Mouse (Mus musculus) lung, embryonic 16.5 days (tissue): ENCODE measurements around the gene Tbl1x. TPM values are rescaled to one million over a fixed set of nuclear protein-coding genes. Genes with fewer than 3 reads are reported as not detected.

Experiments used
- ATAC-seq: fragments of 200-750 bp; cut with Nextera tagmentation; 2 replicates; pipeline ENCODE4 v1.8.0; 2017; ENCODE audit warnings: low read depth, mild to moderate bottlenecking, moderate library complexity
- H3K27ac ChIP-seq: fragments of 300-500 bp; sonication (generic); 2 replicates; pipeline ENCODE4 v1.5.1; 2014; ENCODE audit warnings: mild to moderate bottlenecking, control low read depth, low read length
- H3K27me3 ChIP-seq: fragments of 300-500 bp; sonication (generic); 2 replicates; pipeline ENCODE4 v1.6.1; 2014; ENCODE audit warnings: low read depth, low read length, mixed read lengths; ENCODE audit not compliant: control insufficient read depth, insufficient read depth
- H3K36me3 ChIP-seq: fragments of 300-500 bp; sonication (generic); 2 replicates; pipeline ENCODE4 v1.6.1; 2014; ENCODE audit warnings: low read length; ENCODE audit not compliant: control insufficient read depth, insufficient read depth
- H3K4me1 ChIP-seq: fragments of 300-500 bp; sonication (generic); replicated peaks from 2 replicates; pipeline ENCODE4 v1.6.1; 2014; ENCODE audit warnings: low read length, mixed read lengths; ENCODE audit not compliant: control insufficient read depth, insufficient read depth
- H3K4me2 ChIP-seq: fragments of 300-500 bp; sonication (generic); 2 replicates; pipeline ENCODE4 v1.6.1; 2014; ENCODE audit warnings: low read depth, low read length, control low read depth
- H3K4me3 ChIP-seq: fragments of 300-500 bp; sonication (generic); 2 replicates; pipeline ENCODE4 v1.5.1; 2014; ENCODE audit warnings: mild to moderate bottlenecking, low read length, control low read depth
- H3K9ac ChIP-seq: fragments of 300-500 bp; sonication (generic); 2 replicates; pipeline ENCODE4 v1.6.1; 2014; ENCODE audit warnings: low read length, control low read depth
- H3K9me3 ChIP-seq: fragments of 300-500 bp; sonication (generic); 2 replicates; pipeline ENCODE4 v1.6.1; 2016; ENCODE audit warnings: low read length; ENCODE audit not compliant: control insufficient read depth
- WGBS: fragments of 180-500 bp; shearing (Covaris S2); extraction: QIAGEN DNeasy Blood & Tissue Kit; methylation state at CpG from one replicate; pipeline ENCODE4 v1.1.7; 2014; 5-methylcytosine and 5-hydroxymethylcytosine counted together
- polyA plus RNA-seq: library from polyadenylated mRNA; unstranded; fragments of >200 nt; fragmentation: Nextera tagmentation; extraction: Ambion mirVana; gene quantifications from 2 replicates; pipeline ENCODE4 v1.2.1, GENCODE M21; 2015

Tbl1x gene
- polyA plus RNA-seq, 1 experiment from 2014 or later, result 68.0 TPM

DNA sequence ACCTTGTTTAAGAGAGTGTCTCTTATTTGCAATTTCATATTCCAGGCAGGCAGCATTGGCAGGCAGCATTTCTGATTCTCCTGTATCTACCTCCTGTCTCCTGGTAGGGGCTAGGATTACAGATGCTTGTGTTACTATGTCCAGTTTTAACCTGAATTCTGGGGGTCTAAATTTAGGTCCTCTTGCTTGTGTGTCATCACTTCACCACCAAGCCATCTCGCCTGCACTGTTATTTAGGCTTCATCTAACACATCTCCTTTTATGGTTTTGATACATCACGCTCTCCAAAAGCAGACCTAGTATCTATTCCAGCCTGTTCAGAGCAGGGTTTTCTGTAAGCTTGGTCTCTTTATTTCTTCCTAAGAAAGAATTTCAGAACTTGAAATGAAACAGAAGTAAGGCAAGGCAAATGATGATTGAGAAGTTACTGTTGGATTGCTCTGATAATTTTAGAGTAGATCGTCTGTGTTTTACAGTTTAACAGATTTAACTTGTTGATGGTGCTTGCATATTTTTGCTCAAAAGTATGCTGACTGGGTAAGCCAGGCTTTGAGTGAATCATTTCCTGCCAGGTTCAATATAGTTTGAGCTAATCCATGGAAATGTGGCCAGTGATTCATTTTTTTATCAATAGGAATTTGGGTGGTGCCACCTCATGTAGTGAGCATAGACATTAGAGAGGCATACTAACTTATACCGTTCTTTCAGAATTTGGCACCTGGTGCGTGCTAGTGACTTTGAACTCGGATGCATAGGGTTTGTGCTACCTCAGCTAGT lies 106.7 kb downstream of the Tbl1x start:
- Histone ChIP-seq H3K9ac (no peak overlapping the region), H3K27me3 (no peaks in the 10 kb centered on the region)
- 75% methylated on average over 6 of the region's 6 CpGs for WGBS

DNA sequence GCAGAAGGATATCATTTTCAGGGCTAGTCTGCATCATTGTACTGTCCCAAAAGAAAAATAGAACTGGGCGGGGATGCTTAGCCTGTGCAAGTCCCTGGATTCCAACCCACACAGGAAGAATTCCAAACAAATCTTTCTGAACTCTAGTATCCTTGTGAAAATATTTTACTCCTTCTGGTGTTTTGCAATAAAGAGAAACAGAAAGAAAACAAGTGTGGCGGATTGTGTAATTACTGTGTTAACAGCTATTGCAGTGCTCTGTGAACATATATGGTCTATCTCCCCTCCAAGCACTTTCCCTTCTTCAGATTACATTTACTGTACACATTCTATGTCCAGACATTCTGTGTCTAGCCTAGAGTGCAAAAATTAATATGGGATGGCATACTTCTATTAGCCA lies 119.6 kb downstream of the Tbl1x start:
- no peaks in the 10 kb centered on the region for H3K27me3 ChIP-seq
- WGBS, result 77% methylated on average over 2 of the region's 2 CpGs
- ATAC-seq, result no peak

More for the DNA sequence above, 106.7 kb downstream of the Tbl1x start:
- H3K36me3 ChIP-seq, result no peaks in the 10 kb centered on the region
- H3K4me2 ChIP-seq, result no peak overlapping the region
- no peaks in the 10 kb centered on the region for H3K9me3 ChIP-seq
- H3K4me3 ChIP-seq, result no peak overlapping the region
- ATAC-seq, result no peak
- H3K4me1 ChIP-seq, result peaks cover 6% of the 10 kb centered on the region; the same call in 1 of the 2 replicates
- no peak overlapping the region for H3K27ac ChIP-seq

DNA sequence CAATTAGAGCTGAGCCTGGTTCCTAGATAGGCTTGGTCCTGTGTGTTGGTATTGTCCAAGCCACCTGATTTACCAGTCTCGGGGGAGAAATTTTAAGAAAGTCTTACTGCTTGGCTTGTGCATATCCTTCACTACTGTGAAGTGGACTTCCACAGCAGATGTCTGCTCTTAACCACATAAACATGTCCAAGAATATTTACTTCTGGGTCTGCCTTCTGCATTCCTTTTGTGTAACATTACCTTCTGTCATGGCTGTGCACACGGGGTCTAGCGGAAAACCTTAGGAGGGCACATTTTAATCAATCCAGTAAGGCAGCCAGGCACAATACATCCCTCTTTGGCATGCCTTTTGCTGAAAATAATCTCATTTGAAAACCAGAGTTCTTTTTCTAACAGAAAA lies 125.7 kb downstream of the Tbl1x start:
- Histone ChIP-seq H3K4me2 (no peak overlapping the region), H3K9ac (no peak overlapping the region), H3K9me3 (no peaks in the 10 kb centered on the region), H3K36me3 (no peaks in the 10 kb centered on the region), H3K27ac (no peak overlapping the region), H3K27me3 (no peaks in the 10 kb centered on the region), H3K4me3 (no peak overlapping the region), H3K4me1 (no peaks in the 10 kb centered on the region)
- WGBS, result 46% methylated on average over 3 of the region's 3 CpGs
- no peak for ATAC-seq

More for the DNA sequence above, 119.6 kb downstream of the Tbl1x start:
- Histone ChIP-seq H3K4me3 (no peak overlapping the region), H3K4me1 (no peaks in the 10 kb centered on the region), H3K27ac (no peak overlapping the region), H3K9me3 (no peaks in the 10 kb centered on the region), H3K36me3 (no peaks in the 10 kb centered on the region), H3K9ac (no peak overlapping the region), H3K4me2 (no peak overlapping the region)

DNA sequence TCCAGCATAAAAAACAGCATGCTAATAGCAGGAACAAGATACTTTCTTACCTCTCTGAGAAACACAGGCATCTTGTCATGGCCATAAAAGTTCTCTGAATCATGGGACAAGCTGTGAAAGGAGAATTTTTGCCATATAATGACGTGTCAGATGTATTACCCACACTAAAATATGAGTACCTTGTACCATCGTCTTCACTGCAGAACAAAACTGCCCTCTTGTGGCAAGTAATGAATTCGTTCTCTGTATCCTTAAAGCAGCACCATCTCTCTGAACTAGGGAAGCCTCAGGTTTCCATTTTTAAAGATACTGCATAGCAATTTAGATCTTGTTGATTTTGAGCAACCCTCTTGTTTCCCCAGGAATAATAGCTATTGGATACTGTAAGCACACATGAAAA lies 127.3 kb downstream of the Tbl1x start:
- 13% methylated on average over 3 of the region's 3 CpGs for WGBS
- H3K4me3 ChIP-seq, result no peak overlapping the region
- no peaks in the 10 kb centered on the region for H3K4me1 ChIP-seq
- no peaks in the 10 kb centered on the region for H3K27me3 ChIP-seq
- H3K36me3 ChIP-seq, result no peaks in the 10 kb centered on the region
- no peak overlapping the region for H3K9ac ChIP-seq
- H3K4me2 ChIP-seq, result no peak overlapping the region
- no peaks in the 10 kb centered on the region for H3K9me3 ChIP-seq
- no peak overlapping the region for H3K27ac ChIP-seq
- ATAC-seq, result no peak

DNA sequence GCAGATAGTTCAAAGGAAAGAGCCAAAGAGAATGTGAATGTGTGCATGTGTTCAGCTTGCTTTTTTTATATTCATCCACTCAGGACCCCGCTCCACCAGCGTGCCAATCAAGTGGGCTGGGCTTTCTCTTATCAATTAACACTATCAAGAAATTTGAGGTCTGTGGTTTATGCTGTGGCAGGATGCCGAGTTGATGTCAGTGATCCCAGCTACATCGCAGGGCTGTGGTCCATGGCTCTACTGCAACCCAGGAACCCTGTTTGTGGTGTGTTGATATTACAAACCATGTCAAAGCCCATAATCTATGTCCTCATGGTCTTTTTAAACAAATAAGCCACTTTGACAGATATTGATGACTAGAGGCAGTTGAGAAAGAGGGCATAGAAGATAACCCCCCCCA lies 129.5 kb downstream of the Tbl1x start:
- H3K9ac ChIP-seq, result no peak overlapping the region
- 76% methylated on average over 4 of the region's 4 CpGs for WGBS
- 0 out of 2 replicates have a peak, but pooled peaks cover 2% of the 10 kb centered on the region for H3K36me3 ChIP-seq
- H3K27ac ChIP-seq, result no peak overlapping the region
- no peaks in the 10 kb centered on the region for H3K4me1 ChIP-seq
- H3K4me2 ChIP-seq, result no peak overlapping the region
- no peaks in the 10 kb centered on the region for H3K27me3 ChIP-seq
- no peaks in the 10 kb centered on the region for H3K9me3 ChIP-seq
- ATAC-seq, result no peak
- no peak overlapping the region for H3K4me3 ChIP-seq

DNA sequence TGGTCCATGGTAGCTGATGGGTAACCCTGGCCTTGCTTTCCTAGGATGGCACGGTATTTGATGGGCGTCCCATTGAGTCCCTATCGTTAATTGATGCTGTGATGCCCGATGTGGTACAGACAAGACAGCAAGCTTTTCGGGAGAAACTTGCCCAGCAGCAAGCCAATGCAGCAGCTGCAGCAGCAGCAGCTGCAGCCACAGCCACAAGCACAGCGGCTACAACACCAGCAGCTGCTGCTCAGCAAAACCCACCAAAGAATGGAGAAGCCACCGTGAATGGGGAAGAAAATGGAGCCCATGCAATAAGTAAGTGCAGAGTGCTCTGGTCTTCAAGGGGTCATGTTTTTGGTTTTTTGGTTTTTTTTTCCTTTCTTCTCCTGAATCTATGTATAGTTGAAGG lies 135.4 kb downstream of the Tbl1x start:
- H3K9me3 ChIP-seq, result no peaks in the 10 kb centered on the region
- 92% methylated on average over 7 of the region's 7 CpGs for WGBS
- no peak for ATAC-seq

DNA sequence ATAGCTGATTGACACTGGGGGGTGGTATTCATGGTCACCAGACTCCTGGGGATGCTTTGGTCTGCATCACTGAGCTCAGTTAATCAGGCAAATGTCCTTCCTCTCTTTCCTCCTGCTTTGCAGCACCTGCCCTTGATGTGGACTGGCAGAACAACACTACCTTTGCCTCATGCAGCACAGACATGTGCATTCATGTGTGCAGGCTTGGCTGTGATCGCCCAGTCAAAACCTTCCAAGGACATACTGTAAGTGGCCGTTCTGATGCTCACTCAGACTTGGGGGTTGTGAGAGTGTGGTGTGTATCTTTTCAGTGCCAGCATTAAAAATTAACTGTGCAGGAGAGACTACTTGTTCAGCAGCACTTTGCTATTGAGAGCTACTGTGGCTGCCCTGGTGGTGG lies 139.4 kb downstream of the Tbl1x start:
- no peak for ATAC-seq
- no peak overlapping the region for H3K27ac ChIP-seq
- H3K9me3 ChIP-seq, result no peaks in the 10 kb centered on the region
- peaks cover 9% of the 10 kb centered on the region; the same call in 1 of the 2 replicates for H3K36me3 ChIP-seq
- no peak overlapping the region for H3K9ac ChIP-seq
- no peaks in the 10 kb centered on the region for H3K27me3 ChIP-seq
- H3K4me2 ChIP-seq, result no peak overlapping the region
- WGBS, result 91% methylated on average over 2 of the region's 2 CpGs
- H3K4me3 ChIP-seq, result no peak overlapping the region
- no peaks in the 10 kb centered on the region for H3K4me1 ChIP-seq

More for the DNA sequence above, 135.4 kb downstream of the Tbl1x start:
- Histone ChIP-seq H3K4me3 (no peak overlapping the region), H3K36me3 (peaks cover 10% of the 10 kb centered on the region; the same call in 1 of the 2 replicates), H3K27me3 (no peaks in the 10 kb centered on the region), H3K9ac (no peak overlapping the region), H3K4me1 (no peaks in the 10 kb centered on the region), H3K4me2 (no peak overlapping the region), H3K27ac (no peak overlapping the region)

DNA sequence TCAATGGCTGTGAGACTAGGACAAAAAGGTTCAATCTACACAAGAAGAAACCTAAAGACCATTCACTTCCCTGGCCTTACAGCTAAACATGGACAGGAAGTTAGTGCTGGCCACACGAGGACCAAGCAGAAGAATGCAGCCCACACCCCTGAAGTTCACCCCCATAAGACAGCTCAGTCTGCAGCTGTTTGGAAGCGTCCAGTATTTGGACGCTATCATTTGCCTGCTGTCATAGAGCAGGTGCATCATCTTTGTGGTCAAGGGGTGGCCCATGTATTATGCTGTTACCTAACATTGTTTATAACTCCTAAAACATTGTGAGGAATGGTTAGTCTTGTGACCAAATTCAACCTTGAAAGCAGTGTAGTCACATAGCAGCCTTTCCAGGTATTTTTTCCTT lies 151.2 kb downstream of the Tbl1x start:
- ATAC-seq, result no peak
- 88% methylated on average over 3 of the region's 3 CpGs for WGBS
- Histone ChIP-seq H3K4me3 (no peak overlapping the region), H3K4me2 (no peak overlapping the region), H3K9me3 (no peaks in the 10 kb centered on the region), H3K9ac (no peak overlapping the region), H3K4me1 (no peaks in the 10 kb centered on the region), H3K36me3 (peaks cover 13% of the 10 kb centered on the region), H3K27me3 (no peaks in the 10 kb centered on the region), H3K27ac (no peak overlapping the region)

DNA sequence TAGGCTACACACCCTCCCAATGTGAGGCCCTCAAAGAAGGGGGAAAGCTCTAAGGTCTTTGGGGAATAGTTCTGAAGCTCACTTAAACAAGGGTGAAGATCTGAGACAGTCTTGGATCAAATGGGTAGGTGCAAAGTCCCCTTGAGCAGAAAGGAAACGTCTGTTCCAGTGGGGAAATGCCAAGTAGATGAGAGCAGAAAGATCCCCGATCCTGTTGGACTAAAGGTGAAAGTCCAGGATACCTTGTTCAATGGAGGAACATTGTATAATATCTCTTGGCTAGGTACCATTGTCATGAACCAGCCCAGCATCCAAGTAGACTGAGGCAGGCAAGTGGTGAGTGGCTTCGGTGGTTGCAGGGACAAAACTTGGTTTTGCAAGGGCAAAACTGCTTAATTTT lies 152.5 kb downstream of the Tbl1x start:
- Histone ChIP-seq H3K9me3 (no peaks in the 10 kb centered on the region), H3K27me3 (no peaks in the 10 kb centered on the region), H3K27ac (no peak overlapping the region), H3K4me1 (no peaks in the 10 kb centered on the region), H3K4me2 (no peak overlapping the region), H3K9ac (no peak overlapping the region), H3K36me3 (peaks cover 10% of the 10 kb centered on the region), H3K4me3 (no peak overlapping the region)
- no peak for ATAC-seq
- WGBS, result 72% methylated on average over 3 of the region's 3 CpGs
